Mouse (Mus musculus) liver, embryonic 18 days (tissue): ENCODE measurements around the gene Rpl6. TPM values are rescaled to one million over a fixed set of nuclear protein-coding genes. Genes with fewer than 3 reads are reported as not detected.

Source experiments
- polyA plus RNA-seq: library from polyadenylated mRNA; depleted of rRNA; stranded (reverse); fragments of >200 nt; gene quantifications from 2 replicates; pipeline ENCODE4 v1.2.3, GENCODE M21; 2012; rRNA removed

The Rpl6 gene
- 480 and 528 TPM in 2 replicates for polyA plus RNA-seq

GRCm38 (mm10) chr5:121204132-121205089, at the start of gene Rpl6:
Gene Rpl6 (plus strand): TSS chr5:121204481.

GRCm38 (mm10) chr5:121190836-121191583, 13.3 kb upstream of the Rpl6 start, which contains the start of gene Ptpn11:
Gene Ptpn11 (minus strand): TSS chr5:121191397.

GRCm38 (mm10) chr5:121219980-121220731, 15.9 kb downstream of the Rpl6 start, which contains the start of gene Hectd4:
Gene Hectd4 (plus strand): TSS chr5:121220219.

Other genes with a start within 250 kb of the Rpl6 start
- gene Rph3a, start 194.4 kb upstream of the Rpl6 start, polyA plus RNA-seq = 0.01 and 0.02 TPM in 2 replicates
- gene Ptpn11, start 13.1 kb upstream of the Rpl6 start, polyA plus RNA-seq = 11.6 and 12.9 TPM in 2 replicates
- 8.1 and 10.3 TPM in 2 replicates for gene Hectd4, start 15.7 kb downstream of the Rpl6 start, polyA plus RNA-seq
- gene Trafd1, start 181.2 kb downstream of the Rpl6 start, polyA plus RNA-seq = 36.8 and 38.5 TPM in 2 replicates
- gene Naa25, start 193.5 kb downstream of the Rpl6 start, polyA plus RNA-seq = 7.0 and 7.6 TPM in 2 replicates
- gene Tmem116, start 247.4 kb downstream of the Rpl6 start, polyA plus RNA-seq = 0.93 and 0.95 TPM in 2 replicates
- gene Erp29, start 248.0 kb downstream of the Rpl6 start, polyA plus RNA-seq = 57.0 and 61.3 TPM in 2 replicates